Mouse (Mus musculus): Measurements from ENCODE around the gene Gm14399. TPM values are rescaled to one million over a fixed set of nuclear protein-coding genes. Genes with fewer than 3 reads are reported as not detected.
"Not testable (repeated sequence)": the region's sequence is repeated elsewhere in the genome, so short reads cannot be mapped to it uniquely, and the experiment has no call there.

Gm14399 gene
- polyA plus RNA-seq (2015; fragmentation: Nextera tagmentation; extraction: Ambion mirVana) = 2.1 and 2.2 TPM in 2 replicates

- not testable (repeated sequence) for H3K9me3 ChIP-seq (ENCODE audit: control insufficient read depth); ATAC-seq; H3K9ac ChIP-seq (ENCODE audit: low read depth, low read length); H3K27ac ChIP-seq (ENCODE audit: low read depth, low read length); H3K4me1 ChIP-seq (replicated peaks; ENCODE audit: control insufficient read depth, insufficient read depth, low read length); H3K36me3 ChIP-seq (ENCODE audit: control insufficient read depth, insufficient read depth); H3K27me3 ChIP-seq (replicated peaks; ENCODE audit: control insufficient read depth, insufficient read depth, low read length)
- peak within 1 kb of the TSS; percentile 36 for H3K4me3 ChIP-seq (ENCODE audit: low read depth, low read length)
- 5% methylated on average over 1 of the region's 2 CpGs for WGBS
- H3K4me2 ChIP-seq (replicated peaks; ENCODE audit: low read depth) = peak within 1 kb of the TSS; percentile 63
Measured at GRCm38 (mm10) chr2:175141993-175142295, at the start of gene Gm14399. Gene Gm14399 (minus strand): TSS chr2:175142012.

GRCm38 (mm10) chr2:175179008-175179407 lies 37.2 kb upstream of the Gm14399 start:
- not testable (repeated sequence) for H3K9ac ChIP-seq (ENCODE audit: low read depth, low read length); H3K9me3 ChIP-seq (ENCODE audit: control insufficient read depth); H3K4me2 ChIP-seq (replicated peaks; ENCODE audit: low read depth); H3K4me1 ChIP-seq (replicated peaks; ENCODE audit: control insufficient read depth, insufficient read depth, low read length); H3K27me3 ChIP-seq (replicated peaks; ENCODE audit: control insufficient read depth, insufficient read depth, low read length); H3K27ac ChIP-seq (ENCODE audit: low read depth, low read length); H3K36me3 ChIP-seq (ENCODE audit: control insufficient read depth, insufficient read depth); H3K4me3 ChIP-seq (ENCODE audit: low read depth, low read length); ATAC-seq
- 46% methylated on average over 1 of the region's 1 CpGs for WGBS

- no peak for TF ChIP-seq CTCF (IDR thresholded peaks at IDR 0.05; ENCODE audit: low read depth)
- Histone ChIP-seq H3K4me1 (replicated peaks; ENCODE audit: control insufficient read depth, insufficient read depth, low read length) (no peaks in the 10 kb centered on the region), H3K9ac (ENCODE audit: low read depth, low read length) (no peak overlapping the region), H3K27ac (ENCODE audit: low read depth, low read length) (no peak overlapping the region), H3K9me3 (ENCODE audit: control insufficient read depth) (no peaks in the 10 kb centered on the region), H3K27me3 (replicated peaks; ENCODE audit: control insufficient read depth, insufficient read depth, low read length) (no peaks in the 10 kb centered on the region), H3K36me3 (ENCODE audit: control insufficient read depth, insufficient read depth) (no peaks in the 10 kb centered on the region), H3K4me3 (ENCODE audit: low read depth, low read length) (no peak overlapping the region), H3K4me2 (replicated peaks; ENCODE audit: low read depth) (no peak overlapping the region)
- 82% methylated on average over 6 of the region's 6 CpGs for WGBS
- ATAC-seq = no peak
Measured at GRCm38 (mm10) chr2:175176312-175176711, 34.5 kb upstream of the Gm14399 start.

GRCm38 (mm10) chr2:175175401-175176180 lies 33.8 kb upstream of the Gm14399 start, which contains the start of gene Gm14443:
Gene Gm14443 (minus strand): TSS chr2:175175871.
- not testable (repeated sequence) for H3K4me2 ChIP-seq (replicated peaks; ENCODE audit: low read depth); H3K36me3 ChIP-seq (ENCODE audit: control insufficient read depth, insufficient read depth); H3K9me3 ChIP-seq (ENCODE audit: control insufficient read depth); H3K27me3 ChIP-seq (replicated peaks; ENCODE audit: control insufficient read depth, insufficient read depth, low read length); H3K27ac ChIP-seq (ENCODE audit: low read depth, low read length); H3K4me3 ChIP-seq (ENCODE audit: low read depth, low read length); H3K9ac ChIP-seq (ENCODE audit: low read depth, low read length); H3K4me1 ChIP-seq (replicated peaks; ENCODE audit: control insufficient read depth, insufficient read depth, low read length); ATAC-seq
- 70% methylated on average over 12 of the region's 12 CpGs for WGBS

- H3K9me3 ChIP-seq (ENCODE audit: control insufficient read depth); H3K9ac ChIP-seq (ENCODE audit: low read depth, low read length); H3K36me3 ChIP-seq (ENCODE audit: control insufficient read depth, insufficient read depth); H3K4me3 ChIP-seq (ENCODE audit: low read depth, low read length); H3K4me1 ChIP-seq (replicated peaks; ENCODE audit: control insufficient read depth, insufficient read depth, low read length); H3K27ac ChIP-seq (ENCODE audit: low read depth, low read length); H3K27me3 ChIP-seq (replicated peaks; ENCODE audit: control insufficient read depth, insufficient read depth, low read length); H3K4me2 ChIP-seq (replicated peaks; ENCODE audit: low read depth); ATAC-seq: not testable (repeated sequence)
- 95% methylated on average over 2 of the region's 2 CpGs for WGBS
Measured at GRCm38 (mm10) chr2:175174058-175174457, 32.2 kb upstream of the Gm14399 start.

GRCm38 (mm10) chr2:175172906-175173595 lies 31.2 kb upstream of the Gm14399 start:
- H3K27me3 ChIP-seq (replicated peaks; ENCODE audit: control insufficient read depth, insufficient read depth, low read length); H3K36me3 ChIP-seq (ENCODE audit: control insufficient read depth, insufficient read depth); H3K4me1 ChIP-seq (replicated peaks; ENCODE audit: control insufficient read depth, insufficient read depth, low read length); H3K4me3 ChIP-seq (ENCODE audit: low read depth, low read length); H3K4me2 ChIP-seq (replicated peaks; ENCODE audit: low read depth); ATAC-seq; H3K27ac ChIP-seq (ENCODE audit: low read depth, low read length); H3K9me3 ChIP-seq (ENCODE audit: control insufficient read depth); H3K9ac ChIP-seq (ENCODE audit: low read depth, low read length): not testable (repeated sequence)
- 85% methylated on average over 3 of the region's 3 CpGs for WGBS

All from intestine, postnatal 0 days (tissue).